Mouse (Mus musculus) G1E (cell line): ENCODE results near the gene Ankrd54.

Experiments used
- CTCF ChIP-seq: IDR thresholded peaks from 2 replicates; pipeline ENCODE4 v1.5.1; 2012; ENCODE audit warnings: low read depth, low read length, inconsistent platforms, mixed read lengths
- GATA1 ChIP-seq: IDR thresholded peaks from 2 replicates; pipeline ENCODE4 v1.6.1; 2012; ENCODE audit warnings: borderline replicate concordance, low read length, inconsistent platforms, mixed read lengths
- GATA2 ChIP-seq: IDR thresholded peaks from 2 replicates; pipeline ENCODE4 v1.6.1; 2012; ENCODE audit warnings: low read depth, low read length, inconsistent platforms, borderline replicate concordance
- POLR2AphosphoS5 ChIP-seq: IDR thresholded peaks from 2 replicates; pipeline ENCODE4 v1.6.1; 2012; ENCODE audit warnings: low read depth, low read length, inconsistent platforms; ENCODE audit not compliant: insufficient replicate concordance
- TAL1 ChIP-seq: conservative IDR thresholded peaks from 2 replicates; pipeline ENCODE4 v1.6.1; 2012; ENCODE audit warnings: low read depth, low read length, inconsistent platforms, mixed read lengths

DNA sequence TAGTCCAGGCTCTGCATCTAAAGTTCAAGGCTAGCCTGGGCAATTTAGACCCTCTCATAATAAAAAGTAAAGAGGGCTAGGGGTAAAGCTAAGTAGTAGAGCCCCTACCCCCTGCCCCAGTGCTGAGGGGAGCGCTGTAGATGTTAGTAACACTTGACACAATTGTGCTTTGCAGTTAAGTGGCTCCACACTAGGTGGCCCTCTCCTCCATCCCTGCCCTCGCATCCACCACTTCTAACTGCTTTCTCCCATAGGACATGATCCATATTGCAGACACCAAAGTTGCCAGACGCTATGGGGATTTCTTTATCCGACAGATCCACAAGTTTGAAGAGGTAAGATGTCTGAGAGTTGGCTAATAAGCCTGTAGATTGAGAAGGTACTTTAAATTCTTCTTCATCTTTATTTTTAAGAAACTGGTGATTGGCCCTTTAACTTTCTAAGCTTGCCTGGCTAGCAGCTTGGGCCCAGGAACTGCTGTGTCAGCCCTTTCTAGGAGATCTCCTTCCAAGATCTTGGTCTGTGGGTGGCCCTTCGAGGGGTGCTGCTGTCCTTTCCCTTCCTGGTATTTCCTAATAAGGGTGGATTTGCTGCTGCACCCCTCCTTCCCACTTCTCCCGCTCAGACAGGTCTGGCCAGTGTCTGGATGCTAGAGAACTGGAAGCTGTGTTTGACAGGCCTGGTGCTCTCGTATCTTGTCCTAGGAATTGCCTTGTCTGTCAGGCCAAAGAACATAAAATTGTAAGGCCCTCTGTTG is 30.6 kb upstream of the Ankrd54 start:
- no peak for TF ChIP-seq CTCF
- TF ChIP-seq POLR2AphosphoS5, result no peak
- no peak for TF ChIP-seq GATA1
- TF ChIP-seq GATA2, result no peak
- TF ChIP-seq TAL1, result no peak
